Mouse (Mus musculus): ENCODE measurements around the gene Tbc1d23. TPM values are rescaled to one million over a fixed set of nuclear protein-coding genes. Genes with fewer than 3 reads are reported as not detected.

Tbc1d23 gene
- polyA plus RNA-seq, 1 experiment from 2014 or later = 15.5 TPM

DNA sequence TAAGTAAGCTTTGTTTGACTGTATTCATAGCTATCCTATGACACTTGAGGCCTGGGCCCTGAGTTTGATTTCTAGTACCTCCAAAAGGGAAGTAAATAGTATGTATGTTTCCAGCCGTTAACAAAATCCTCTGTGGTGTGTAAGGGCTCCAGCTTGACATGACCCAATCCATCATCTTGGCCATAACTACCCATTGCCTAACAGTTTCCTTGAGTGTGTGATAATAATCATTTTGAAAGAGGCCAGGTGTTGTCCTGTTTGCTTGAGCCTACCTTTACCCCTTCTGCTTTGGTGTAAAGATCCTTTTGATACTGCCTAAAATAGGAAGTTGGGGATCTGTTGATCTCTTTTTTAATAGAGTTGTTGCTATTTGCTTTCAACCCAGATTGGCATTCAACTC, 99.0 kb downstream of the Tbc1d23 start:
- Histone ChIP-seq H3K4me1 (peaks cover 13% of the 10 kb centered on the region), H3K27ac (replicated peaks) (no peak overlapping the region), H3K36me3 (peaks cover 39% of the 10 kb centered on the region), H3K4me3 (no peak overlapping the region), H3K9me3 (replicated peaks) (no peaks in the 10 kb centered on the region), H3K27me3 (ENCODE audit: low read depth, poor library complexity, severe bottlenecking) (no peaks in the 10 kb centered on the region)
- DNase-seq (ENCODE audit: low spot score) = no peak
- WGBS = 91% methylated on average over 1 of the region's 1 CpGs

DNA sequence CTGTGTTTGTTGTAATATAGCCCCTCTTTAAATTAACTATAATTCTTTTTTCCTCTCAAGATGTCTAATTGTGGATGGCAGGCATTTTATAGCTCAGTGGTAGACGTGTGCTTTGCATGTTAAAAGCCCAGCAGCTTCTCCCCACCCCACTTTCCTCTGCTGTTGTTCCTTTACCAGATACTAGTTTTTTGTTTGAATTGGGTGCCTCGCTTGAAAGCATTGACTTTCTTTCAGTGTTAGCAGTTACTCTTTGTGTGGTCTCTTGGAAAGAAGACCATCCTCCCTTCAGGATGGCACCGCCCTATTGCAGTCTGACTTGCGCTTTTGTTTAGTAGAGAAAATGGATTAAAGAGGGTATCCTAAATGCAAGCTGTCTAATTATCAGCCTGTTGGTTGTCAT, 99.8 kb downstream of the Tbc1d23 start:
- H3K4me3 ChIP-seq = no peak overlapping the region
- DNase-seq (ENCODE audit: low spot score) = no peak
- H3K4me1 ChIP-seq = peaks cover 13% of the 10 kb centered on the region
- H3K36me3 ChIP-seq = peaks cover 31% of the 10 kb centered on the region
- H3K9me3 ChIP-seq (replicated peaks) = no peaks in the 10 kb centered on the region
- H3K27ac ChIP-seq (replicated peaks) = no peak overlapping the region
- H3K27me3 ChIP-seq (ENCODE audit: low read depth, poor library complexity, severe bottlenecking) = no peaks in the 10 kb centered on the region
- WGBS = 52% methylated on average over 4 of the region's 4 CpGs

DNA sequence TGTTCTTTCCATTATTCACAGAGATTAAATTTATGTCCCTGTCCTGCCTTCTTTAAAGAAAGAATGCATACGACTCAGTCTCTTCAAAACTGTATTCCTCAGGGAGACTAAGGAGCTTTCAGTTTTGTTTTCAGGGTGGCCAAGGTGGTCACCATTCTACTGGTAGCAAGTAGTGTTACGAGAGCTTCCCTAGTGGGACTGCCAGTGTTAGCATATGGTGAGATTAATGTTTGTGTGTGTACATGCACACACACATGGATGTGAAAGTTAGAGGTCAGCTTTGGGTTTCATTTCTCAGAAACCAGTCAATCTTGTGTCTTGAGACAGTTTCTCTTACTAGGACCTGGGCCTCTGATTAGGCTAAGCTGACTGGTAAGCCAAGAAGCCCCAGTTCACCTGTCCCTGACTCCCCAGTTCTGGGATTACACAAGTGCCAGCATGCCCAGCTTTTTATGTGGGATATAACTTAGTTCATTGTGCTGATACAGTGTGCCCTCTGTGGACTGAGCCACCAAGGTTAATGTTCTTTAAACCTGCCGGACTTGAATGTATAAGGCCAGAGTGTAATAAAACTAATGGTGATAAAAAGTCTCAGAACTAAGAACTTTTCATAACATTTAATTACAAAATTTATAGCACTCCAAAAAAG, 100.4 kb downstream of the Tbc1d23 start:
- no peaks in the 10 kb centered on the region for H3K9me3 ChIP-seq (replicated peaks)

DNA sequence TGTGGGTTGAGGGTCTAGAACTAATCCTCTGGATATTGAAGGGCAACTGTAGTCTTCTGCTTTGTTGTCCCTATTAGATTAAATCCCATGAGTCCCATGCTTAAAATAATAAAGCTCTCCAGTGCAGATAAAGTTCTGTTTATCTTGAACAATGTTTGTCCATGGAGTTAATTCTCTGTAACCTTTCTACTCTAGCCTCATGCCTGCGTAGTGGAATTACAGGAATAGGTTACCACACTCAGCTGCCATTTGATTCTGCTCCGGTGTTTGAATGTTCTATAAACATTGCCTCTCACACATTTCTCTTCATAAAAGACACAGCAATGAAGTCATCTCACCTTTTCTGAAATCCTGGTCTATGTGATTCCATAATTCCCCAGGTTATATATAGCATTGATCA, 103.5 kb downstream of the Tbc1d23 start:
- H3K9me3 ChIP-seq (replicated peaks) = no peaks in the 10 kb centered on the region
- no peak overlapping the region for H3K27ac ChIP-seq (replicated peaks)
- no peak overlapping the region for H3K4me3 ChIP-seq
- no peak for DNase-seq (ENCODE audit: low spot score)
- no peaks in the 10 kb centered on the region for H3K27me3 ChIP-seq (ENCODE audit: low read depth, poor library complexity, severe bottlenecking)
- H3K4me1 ChIP-seq = peaks cover 24% of the 10 kb centered on the region
- 89% methylated on average over 2 of the region's 2 CpGs for WGBS
- no peaks in the 10 kb centered on the region for H3K36me3 ChIP-seq

More for the DNA sequence above, 100.4 kb downstream of the Tbc1d23 start:
- Histone ChIP-seq H3K4me3 (no peak overlapping the region), H3K27ac (replicated peaks) (no peak overlapping the region), H3K27me3 (ENCODE audit: low read depth, poor library complexity, severe bottlenecking) (no peaks in the 10 kb centered on the region), H3K4me1 (peaks cover 13% of the 10 kb centered on the region), H3K36me3 (peaks cover 24% of the 10 kb centered on the region)
- WGBS = 79% methylated on average over 3 of the region's 3 CpGs
- no peak for DNase-seq (ENCODE audit: low spot score)

DNA sequence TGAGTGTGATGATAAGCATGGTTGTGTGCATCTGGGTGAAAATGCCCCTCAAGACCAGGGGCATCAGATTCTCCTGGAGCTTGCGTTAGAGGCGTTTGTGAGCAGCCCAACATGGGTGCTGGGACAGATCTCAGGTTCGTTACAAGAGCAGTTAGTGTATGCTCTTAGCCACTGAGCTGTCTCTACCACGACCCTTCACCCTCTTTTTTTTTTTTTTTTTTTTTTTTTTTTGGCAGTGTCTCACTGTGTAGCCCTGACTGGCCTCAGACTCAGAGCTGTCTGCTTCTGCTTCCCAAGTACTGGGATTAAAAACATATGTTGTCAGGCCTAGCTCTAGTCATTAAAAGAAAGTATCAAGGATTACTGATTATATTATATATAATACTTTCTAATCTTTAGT, 105.0 kb downstream of the Tbc1d23 start:
- Histone ChIP-seq H3K36me3 (no peaks in the 10 kb centered on the region), H3K27me3 (ENCODE audit: low read depth, poor library complexity, severe bottlenecking) (no peaks in the 10 kb centered on the region), H3K9me3 (replicated peaks) (no peaks in the 10 kb centered on the region), H3K27ac (replicated peaks) (no peak overlapping the region), H3K4me1 (peaks cover 25% of the 10 kb centered on the region), H3K4me3 (no peak overlapping the region)
- 72% methylated on average over 4 of the region's 4 CpGs for WGBS
- no peak for DNase-seq (ENCODE audit: low spot score)

DNA sequence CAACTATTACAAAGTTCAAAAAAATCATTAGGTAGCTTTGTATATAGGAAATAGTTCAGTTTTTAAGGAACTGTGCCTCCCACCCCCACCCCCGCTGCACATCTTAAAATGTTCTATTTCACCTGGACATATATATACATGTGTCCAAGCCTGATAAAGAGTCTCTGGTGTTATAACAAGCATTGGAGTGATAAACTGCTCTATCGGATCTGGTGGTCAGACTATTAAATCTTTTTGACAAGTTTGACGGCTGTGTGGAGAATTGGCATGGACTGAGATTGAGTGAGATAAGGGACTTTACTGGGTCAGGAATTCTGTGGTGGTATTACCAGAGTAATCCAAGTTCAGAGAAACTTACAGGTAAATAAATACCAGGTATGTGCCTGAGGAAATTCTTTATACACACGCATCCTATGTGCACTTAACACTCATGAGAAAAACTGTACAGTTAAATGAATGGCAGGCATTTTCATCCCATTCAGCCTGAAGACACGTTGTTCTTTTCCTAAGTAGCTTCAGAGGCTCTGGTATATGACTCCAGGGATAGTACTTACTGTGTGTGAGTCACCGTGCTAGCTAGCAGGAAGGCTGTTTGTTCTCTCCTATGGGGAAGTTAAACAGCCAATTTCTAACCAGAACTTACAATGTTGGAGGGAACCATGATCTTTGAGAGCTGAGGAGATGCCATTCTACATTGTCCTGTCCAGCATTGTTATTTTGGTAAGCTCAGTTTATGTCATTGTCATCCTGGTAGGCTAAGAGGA, 108.4 kb downstream of the Tbc1d23 start:
- Histone ChIP-seq H3K27ac (replicated peaks) (0 out of 2 replicates have a peak overlapping the region, but pooled peaks have one; percentile 97), H3K4me3 (peak overlapping the region; percentile 97), H3K4me1 (peaks cover 18% of the 10 kb centered on the region), H3K36me3 (no peaks in the 10 kb centered on the region), H3K9me3 (replicated peaks) (no peaks in the 10 kb centered on the region), H3K27me3 (ENCODE audit: low read depth, poor library complexity, severe bottlenecking) (no peaks in the 10 kb centered on the region)
- DNase-seq (ENCODE audit: low spot score) = no peak
- 69% methylated on average over 6 of the region's 6 CpGs for WGBS

DNA sequence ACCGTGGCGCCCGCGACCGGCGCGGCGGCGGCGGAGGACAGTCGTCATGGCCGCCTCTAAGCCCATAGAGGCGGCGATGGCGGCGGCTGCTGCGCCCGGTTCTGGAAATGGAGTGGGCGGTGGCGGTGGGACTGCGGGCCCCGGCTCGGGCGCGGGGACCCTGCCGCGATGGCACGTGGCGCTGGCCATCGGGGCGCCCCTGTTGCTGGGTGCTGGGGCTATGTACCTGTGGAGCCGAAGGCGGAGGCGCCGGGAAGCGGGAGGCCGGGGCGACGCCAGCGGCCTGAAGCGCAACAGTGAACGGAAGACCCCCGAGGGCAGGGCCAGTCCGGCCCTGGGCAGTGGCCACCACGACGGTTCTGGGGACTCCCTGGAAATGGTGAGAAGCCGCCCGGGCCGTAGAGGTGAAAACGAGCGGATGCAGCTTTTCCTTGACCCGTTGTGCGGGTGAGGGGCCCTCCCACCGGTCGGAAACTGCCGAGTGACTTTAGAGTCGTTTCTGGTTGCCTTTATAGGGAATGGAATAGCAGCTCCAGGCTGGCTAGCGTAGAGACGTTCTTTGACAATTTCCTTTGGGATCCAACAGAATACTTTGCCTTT, 109.4 kb downstream of the Tbc1d23 start:
- Histone ChIP-seq H3K9me3 (replicated peaks) (no peaks in the 10 kb centered on the region), H3K4me3 (peak overlapping the region; percentile 97), H3K4me1 (peaks cover 18% of the 10 kb centered on the region), H3K27ac (replicated peaks) (peak overlapping the region; percentile 97), H3K27me3 (ENCODE audit: low read depth, poor library complexity, severe bottlenecking) (no peaks in the 10 kb centered on the region), H3K36me3 (no peaks in the 10 kb centered on the region)
- 1% methylated on average over 59 of the region's 59 CpGs for WGBS
- DNase-seq (ENCODE audit: low spot score) = no peak

DNA sequence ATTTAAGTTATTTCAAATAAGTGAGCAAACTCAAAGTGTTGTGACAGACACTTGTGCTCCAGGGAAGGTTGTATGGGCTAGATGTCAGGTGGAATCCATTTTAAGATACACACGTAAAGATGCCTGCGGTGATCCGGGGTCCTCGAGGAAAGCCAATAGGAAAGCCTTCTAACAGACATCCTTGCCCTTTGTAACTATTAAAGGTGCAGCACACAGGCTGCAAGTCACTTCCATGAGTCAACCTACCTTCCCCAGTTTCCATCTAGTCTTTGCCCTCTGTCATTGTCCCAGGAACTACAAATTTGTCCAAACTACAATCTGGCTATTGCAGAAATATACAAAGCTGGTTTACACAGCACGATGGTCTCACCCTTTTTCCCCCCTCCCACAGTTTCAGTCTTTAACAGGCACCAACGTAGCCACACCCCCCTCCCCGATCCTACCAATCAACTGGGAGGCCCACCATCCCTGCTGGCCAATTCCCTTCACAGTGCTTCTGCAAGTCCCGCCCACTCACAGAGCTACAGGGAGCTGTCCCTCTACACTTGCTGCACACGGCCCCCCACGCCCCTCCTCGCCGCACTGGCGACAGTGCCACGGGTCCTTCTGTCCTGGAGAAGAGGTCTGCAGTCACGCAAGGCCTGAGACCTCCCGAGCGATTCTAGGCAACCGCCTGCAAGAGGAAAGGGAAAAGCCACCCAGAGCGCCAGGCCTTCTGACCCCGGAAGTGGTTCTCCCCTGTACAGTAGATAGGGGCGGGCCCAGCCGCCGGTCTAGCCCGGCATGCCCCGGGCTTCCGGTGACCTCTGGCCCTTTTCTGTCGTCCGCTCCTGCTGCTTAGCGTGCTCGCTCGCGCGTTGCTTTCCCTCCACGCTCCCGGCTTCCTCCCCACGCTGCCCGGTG, 110.1 kb downstream of the Tbc1d23 start, which contains the start of gene Tomm70a:
Tomm70a (plus strand) TSS at position 791 of the 903 bp plus-strand sequence.
- peak within 1 kb of the TSS; percentile 97 for H3K27ac ChIP-seq (replicated peaks)
- H3K4me3 ChIP-seq = peak within 1 kb of the TSS; percentile 97
- H3K9me3 ChIP-seq (replicated peaks) = no peaks in the 10 kb centered on the region
- under 1% methylated on average over 37 of the region's 37 CpGs for WGBS
- peak; percentile 96 for DNase-seq (ENCODE audit: low spot score)
- H3K4me1 ChIP-seq = peaks cover 18% of the 10 kb centered on the region
- no peaks in the 10 kb centered on the region for H3K36me3 ChIP-seq
- H3K27me3 ChIP-seq (ENCODE audit: low read depth, poor library complexity, severe bottlenecking) = no peaks in the 10 kb centered on the region

Other genes starting within 250 kb of the Tbc1d23 start
- not detected in 2 replicates for gene Tmem45a2, start 160.1 kb downstream of the Tbc1d23 start, polyA plus RNA-seq (2016; fragmentation: Nextera tagmentation; extraction: Ambion mirVana)
- 47.8 and 51.0 TPM in 2 replicates for gene Tomm70a, start 109.8 kb downstream of the Tbc1d23 start, polyA plus RNA-seq (2016; fragmentation: Nextera tagmentation; extraction: Ambion mirVana)
- 53.1 and 54.4 TPM in 2 replicates for gene Nit2, start 64.2 kb downstream of the Tbc1d23 start, polyA plus RNA-seq (2016; fragmentation: Nextera tagmentation; extraction: Ambion mirVana)
- gene Tmem30c, start 61.4 kb upstream of the Tbc1d23 start, polyA plus RNA-seq (2016; fragmentation: Nextera tagmentation; extraction: Ambion mirVana) = 0.09 TPM in 2 replicates
- 6.7 and 7.0 TPM in 2 replicates for gene Filip1l, start 121.6 kb upstream of the Tbc1d23 start, polyA plus RNA-seq (2016; fragmentation: Nextera tagmentation; extraction: Ambion mirVana)

All from midbrain, embryonic 10.5 days (tissue).